Comparison of ENCODE assay signal across 10 mouse cellular contexts in the genomic region with DNA sequence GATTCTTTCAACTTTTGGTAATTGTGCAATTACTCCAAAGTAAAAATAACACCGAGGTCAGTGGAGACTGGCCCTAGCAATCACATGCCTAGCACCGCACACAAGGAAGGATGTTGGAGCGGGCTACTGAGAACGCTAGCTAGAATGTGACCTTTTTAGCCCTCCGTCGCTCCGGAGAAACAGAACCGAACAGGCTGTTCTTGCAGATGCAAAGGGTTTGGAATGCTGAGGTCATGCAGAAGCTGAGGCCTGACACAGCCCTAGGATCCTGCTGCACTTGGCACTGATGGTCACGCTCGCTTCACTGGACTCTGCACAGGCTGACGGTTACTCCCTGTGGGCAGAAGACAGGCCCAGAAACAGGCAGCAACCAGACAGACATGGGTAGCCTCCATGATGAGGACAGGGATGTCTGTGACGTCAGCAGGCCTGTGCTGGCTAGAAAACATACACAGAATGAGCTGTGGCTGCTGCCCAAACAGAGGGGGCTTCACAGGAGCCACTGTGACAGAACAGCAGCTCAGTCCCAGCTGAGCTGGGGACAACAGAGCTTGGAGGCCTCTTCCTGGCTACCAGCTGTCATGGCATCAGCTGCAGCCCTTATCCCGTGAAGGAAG. TPM values are rescaled to one million over a fixed set of nuclear protein-coding genes. Genes with fewer than 3 reads are reported as not detected.
A peak's percentile ranks its signal among the peaks of the same experiment; 100 is the strongest.
DNase-seq lines count a peak whose midpoint lies in the region; ATAC-seq and TF ChIP-seq lines count a peak whose summit lies in the region.
"Had no signal": no experiment of that assay in that cellular context is flagged by ENCODE, and none has a peak within 500 bp of the region (broad histone marks: within the 10 kb centered on the region; RNA-seq: fewer than 3 reads in every experiment).

No protein-coding gene starts in this region.

- no peak overlapping the region for H3K4me2 ChIP-seq in lung, postnatal 0 days (replicated peaks; ENCODE audit: low read depth, low read length)
- H3K4me2 ChIP-seq: limb, embryonic 15.5 days had no signal

- H3K9me3 ChIP-seq in lung, postnatal 0 days (ENCODE audit: low read length), result no peaks in the 10 kb centered on the region
- H3K9me3 ChIP-seq: limb, embryonic 15.5 days had no signal

- ATAC-seq in lung, postnatal 0 days, result peak; percentile 36
- ATAC-seq in erythroid progenitor cell, adult 5-6 weeks (replicated peaks; ENCODE audit: low FRiP score, poor library complexity, severe bottlenecking), result no peak

- H3K9ac ChIP-seq in lung, postnatal 0 days (replicated peaks; ENCODE audit: low read depth), result no peak overlapping the region
- H3K9ac ChIP-seq: limb, embryonic 15.5 days had no signal

- H3K27ac ChIP-seq in left cerebral cortex, adult 2 months, result peak overlapping the region; percentile 44
- H3K27ac ChIP-seq in lung, postnatal 0 days (ENCODE audit: low read length), result peak overlapping the region; percentile 73
- H3K27ac ChIP-seq: limb, embryonic 15.5 days had no signal

- no peak overlapping the region for H3K4me3 ChIP-seq in left cerebral cortex, adult 2 months
- H3K4me3 ChIP-seq in lung, postnatal 0 days (ENCODE audit: low read depth, low read length), result no peak overlapping the region
- H3K4me3 ChIP-seq: erythroblast, embryonic 14.5 days; limb, embryonic 15.5 days had no signal

- TF ChIP-seq CTCF in left cerebral cortex, adult 2 months (IDR thresholded peaks at IDR 0.05), result no peak
- no peak for TF ChIP-seq CTCF in lung, postnatal 0 days (IDR thresholded peaks at IDR 0.05)

- DNase-seq in left cerebral cortex, adult 2 months (ENCODE audit: extremely low spot score in 1 of 2, low spot score in 2 of 2), result no peak
- DNase-seq in left cerebral cortex, adult 11 months (ENCODE audit: low spot score), result no peak
- peak; percentile 73 to 81 for DNase-seq in cerebellum, postnatal 10 days
- DNase-seq in heart, postnatal 10 days, result peak; percentile 53 to 57
- peak; percentile 76 for DNase-seq in lung, postnatal 0 days (ENCODE audit: low spot score)
- no peak for DNase-seq in ovary, postnatal 36 days (ENCODE audit: low spot score)
- DNase-seq: right cerebral cortex, postnatal 14 days had no signal

- WGBS in lung, postnatal 0 days, result 75% methylated on average over 13 of the region's 13 CpGs

- H3K36me3 ChIP-seq in lung, postnatal 0 days (ENCODE audit: insufficient read depth, low read length), result 0 out of 2 replicates have a peak, but pooled peaks cover 3% of the 10 kb centered on the region

- no peaks in the 10 kb centered on the region for H3K4me1 ChIP-seq in lung, postnatal 0 days (ENCODE audit: insufficient read depth, low read depth, low read length)

- H3K27me3 ChIP-seq in lung, postnatal 0 days (replicated peaks; ENCODE audit: insufficient read depth, low read length), result no peaks in the 10 kb centered on the region
- H3K27me3 ChIP-seq: limb, embryonic 15.5 days had no signal

- peak; percentile 65 for TF ChIP-seq EP300 in lung, postnatal 0 days (IDR thresholded peaks at IDR 0.05)

- intact Hi-C loops in left cerebral cortex, adult 2 months (cut with DNase I), result loop anchor here (5.0 kb wide), 1 partner anchor 90 kb away; the partner anchor contains the start of gene Adarb1
- intact Hi-C loops in heart, postnatal 10 days (cut with DNase I), result loop anchor here (5.0 to 10.0 kb wide), 2 partner anchors 90 to 422 kb away; partner anchors contain the start of gene Adarb1

RNA-seq across cellular contexts. Expression of gene Fam207a, which starts 8.5 kb away (rescaled TPM):
- 10 to 100 TPM; 32.6 to 35.7 TPM for total RNA-seq in left cerebral cortex, adult 2 months (2021)
- total RNA-seq in heart, postnatal 10 days (2021), result 10 to 100 TPM; 11.7 to 12.0 TPM
- 26.8 and 27.2 TPM in 2 replicates for polyA plus RNA-seq in lung, postnatal 0 days (2015; fragmentation: Nextera tagmentation; extraction: Ambion mirVana)
- total RNA-seq in erythroid progenitor cell, adult 5-6 weeks (2015; ENCODE audit: low replicate concordance), result 2.2 and 5.9 TPM in 2 replicates
- 13.2 and 16.2 TPM in 2 replicates for total RNA-seq in erythroid progenitor cell, adult 5-6 weeks (2017; ENCODE audit: low replicate concordance)

RNA-seq across cellular contexts. Expression of gene Itgb2, which starts 23.0 kb away (rescaled TPM):
- total RNA-seq in left cerebral cortex, adult 2 months (2021), result 1 to 10 TPM; 3.0 to 3.5 TPM
- 1 to 10 TPM; 3.3 to 4.4 TPM for total RNA-seq in heart, postnatal 10 days (2021)
- 19.1 and 21.1 TPM in 2 replicates for polyA plus RNA-seq in lung, postnatal 0 days (2015; fragmentation: Nextera tagmentation; extraction: Ambion mirVana)
- total RNA-seq in erythroid progenitor cell, adult 5-6 weeks (2015; ENCODE audit: low replicate concordance), result 36.4 and 37.3 TPM in 2 replicates
- 20.9 and 29.3 TPM in 2 replicates for total RNA-seq in erythroid progenitor cell, adult 5-6 weeks (2017; ENCODE audit: low replicate concordance)

Comparison
In these comparisons a context has a peak if more than half of its experiments do, and no peak if none do; other contexts are left out.
1. DNase-seq: peak in cerebellum, postnatal 10 days (2 of 2), heart, postnatal 10 days (2 of 2) and lung, postnatal 0 days (single experiment); none in left cerebral cortex, adult 2 months (0 of 2), left cerebral cortex, adult 11 months (single experiment) and ovary, postnatal 36 days (single experiment).
2. RNA of gene Itgb2, which starts 23.0 kb away (total RNA-seq): 20.9 to 37.3 TPM in erythroid progenitor cell, adult 5-6 weeks; 3.3 to 4.4 TPM in heart, postnatal 10 days and 3.0 to 3.5 TPM in left cerebral cortex, adult 2 months; every median in the first group is over 4 times any median in the second.